Mouse (Mus musculus): ENCODE measurements around the gene Polg2. TPM values are rescaled to one million over a fixed set of nuclear protein-coding genes. Genes with fewer than 3 reads are reported as not detected.

Polg2 gene
- polyA plus RNA-seq, 1 experiment from 2014 or later, result 9.3 TPM

DNA sequence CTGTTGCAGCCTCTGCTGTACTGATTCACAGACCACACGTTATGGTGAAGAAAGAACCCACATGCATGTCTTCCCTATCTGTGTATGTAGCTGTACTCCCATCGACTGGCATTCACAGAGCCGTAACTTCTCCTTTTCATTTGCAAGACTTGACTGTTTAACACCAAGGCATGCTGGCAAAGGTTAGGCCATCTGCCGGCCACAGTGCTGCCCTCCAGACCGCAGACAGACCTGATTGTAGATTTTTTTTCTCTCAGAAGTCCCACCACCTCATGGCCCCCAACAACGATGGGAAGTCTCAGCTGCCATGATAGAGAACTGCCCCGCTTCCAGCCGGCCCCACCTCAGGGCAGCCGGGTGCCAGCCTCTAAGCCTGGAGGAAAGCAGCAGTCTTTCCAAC, 40.3 kb upstream of the Polg2 start:
- ATAC-seq (replicated peaks; ENCODE audit: low FRiP score) (no peak), DNase-seq (ENCODE audit: low spot score) (no peak)
- no peak overlapping the region for H3K9ac ChIP-seq (ENCODE audit: low read depth, low read length)
- H3K4me3 ChIP-seq (ENCODE audit: low read depth, low read length), result no peak overlapping the region
- H3K36me3 ChIP-seq (ENCODE audit: control insufficient read depth, insufficient read depth, low read length), result peaks cover 42% of the 10 kb centered on the region
- no peaks in the 10 kb centered on the region for H3K9me3 ChIP-seq (ENCODE audit: control insufficient read depth, low read length)
- no peaks in the 10 kb centered on the region for H3K4me1 ChIP-seq (replicated peaks; ENCODE audit: control insufficient read depth, insufficient read depth, low read length)
- no peak overlapping the region for H3K27ac ChIP-seq (ENCODE audit: low read depth, low read length)
- no peak overlapping the region for H3K4me2 ChIP-seq
- 84% methylated on average over 9 of the region's 9 CpGs for WGBS
- no peaks in the 10 kb centered on the region for H3K27me3 ChIP-seq (replicated peaks; ENCODE audit: control insufficient read depth, insufficient read depth, low read length)

DNA sequence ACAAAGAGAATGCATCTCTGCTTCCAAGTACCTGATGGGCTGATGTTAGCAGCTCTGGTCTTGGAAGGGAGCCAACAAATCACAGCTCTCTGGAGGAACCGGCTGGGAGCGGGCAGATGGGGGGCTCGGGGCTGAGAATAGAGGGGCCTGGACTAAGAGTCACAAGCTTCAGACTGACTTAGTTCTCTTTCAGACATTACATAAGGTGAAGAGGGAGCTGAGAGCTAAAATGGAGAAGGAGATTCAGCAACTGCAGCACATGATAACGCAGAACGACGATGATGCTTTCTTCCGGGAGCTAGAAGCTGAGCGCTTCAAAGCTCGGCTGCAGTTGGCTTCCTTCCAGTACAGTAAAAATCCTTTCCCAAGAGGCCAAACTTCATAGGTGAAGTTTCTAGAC, 39.0 kb upstream of the Polg2 start:
- WGBS, result 89% methylated on average over 9 of the region's 9 CpGs
- DNase-seq (ENCODE audit: low spot score) (no peak), ATAC-seq (replicated peaks; ENCODE audit: low FRiP score) (no peak)
- Histone ChIP-seq H3K36me3 (ENCODE audit: control insufficient read depth, insufficient read depth, low read length) (peaks cover 53% of the 10 kb centered on the region), H3K27ac (ENCODE audit: low read depth, low read length) (no peak overlapping the region), H3K9ac (ENCODE audit: low read depth, low read length) (no peak overlapping the region), H3K4me3 (ENCODE audit: low read depth, low read length) (no peak overlapping the region), H3K9me3 (ENCODE audit: control insufficient read depth, low read length) (no peaks in the 10 kb centered on the region), H3K4me1 (replicated peaks; ENCODE audit: control insufficient read depth, insufficient read depth, low read length) (0 out of 2 replicates have a peak, but pooled peaks cover 2% of the 10 kb centered on the region), H3K4me2 (no peak overlapping the region), H3K27me3 (replicated peaks; ENCODE audit: control insufficient read depth, insufficient read depth, low read length) (no peaks in the 10 kb centered on the region)

DNA sequence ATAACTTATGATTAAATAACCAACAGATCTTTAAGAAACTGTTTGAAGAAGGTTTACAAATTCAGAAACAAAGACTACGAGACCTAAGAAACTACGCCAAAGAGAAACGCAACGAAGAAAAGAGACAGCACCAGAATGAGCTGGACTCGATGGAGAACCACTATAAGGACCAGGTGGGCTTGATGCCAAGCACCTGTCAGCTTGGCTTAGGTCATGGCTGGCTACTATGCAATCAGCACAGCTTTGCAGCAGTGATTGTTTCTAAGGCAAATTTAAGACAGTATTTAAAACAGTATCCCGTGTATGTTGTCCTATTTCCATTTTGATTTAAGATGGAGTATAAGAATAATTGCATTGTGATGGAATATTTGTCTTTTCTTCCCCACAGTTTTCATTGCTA, 38.5 kb upstream of the Polg2 start:
- no peak overlapping the region for H3K9ac ChIP-seq (ENCODE audit: low read depth, low read length)
- no peak overlapping the region for H3K4me3 ChIP-seq (ENCODE audit: low read depth, low read length)
- H3K4me2 ChIP-seq, result no peak overlapping the region
- no peaks in the 10 kb centered on the region for H3K9me3 ChIP-seq (ENCODE audit: control insufficient read depth, low read length)
- ATAC-seq (replicated peaks; ENCODE audit: low FRiP score), result no peak
- H3K27ac ChIP-seq (ENCODE audit: low read depth, low read length), result no peak overlapping the region
- no peaks in the 10 kb centered on the region for H3K27me3 ChIP-seq (replicated peaks; ENCODE audit: control insufficient read depth, insufficient read depth, low read length)
- no peak for DNase-seq (ENCODE audit: low spot score)
- H3K4me1 ChIP-seq (replicated peaks; ENCODE audit: control insufficient read depth, insufficient read depth, low read length), result 0 out of 2 replicates have a peak, but pooled peaks cover 2% of the 10 kb centered on the region
- peaks cover 57% of the 10 kb centered on the region for H3K36me3 ChIP-seq (ENCODE audit: control insufficient read depth, insufficient read depth, low read length)
- 94% methylated on average over 6 of the region's 6 CpGs for WGBS

DNA sequence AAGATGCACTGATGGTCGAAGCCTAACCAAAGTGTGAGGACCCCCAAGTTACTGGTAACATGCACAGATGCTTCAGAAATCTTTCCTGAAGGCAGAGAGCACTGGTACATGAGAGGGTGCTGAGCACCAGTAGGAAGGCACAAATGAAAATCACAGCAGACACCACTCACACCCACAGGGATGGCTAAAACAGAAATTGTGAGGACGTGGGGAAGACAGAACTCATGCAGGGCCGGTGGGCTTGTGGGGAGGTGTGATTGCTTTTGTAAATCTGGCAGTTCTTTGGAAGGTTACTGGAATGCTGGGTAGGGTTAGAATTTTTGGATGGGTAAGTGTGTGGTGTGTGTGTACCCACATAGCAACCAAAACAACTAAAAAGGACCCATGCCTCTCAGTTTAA, 37.8 kb upstream of the Polg2 start:
- Histone ChIP-seq H3K36me3 (ENCODE audit: control insufficient read depth, insufficient read depth, low read length) (peaks cover 59% of the 10 kb centered on the region), H3K4me3 (ENCODE audit: low read depth, low read length) (no peak overlapping the region), H3K9me3 (ENCODE audit: control insufficient read depth, low read length) (no peaks in the 10 kb centered on the region), H3K4me2 (no peak overlapping the region), H3K9ac (ENCODE audit: low read depth, low read length) (no peak overlapping the region), H3K27me3 (replicated peaks; ENCODE audit: control insufficient read depth, insufficient read depth, low read length) (no peaks in the 10 kb centered on the region), H3K27ac (ENCODE audit: low read depth, low read length) (no peak overlapping the region), H3K4me1 (replicated peaks; ENCODE audit: control insufficient read depth, insufficient read depth, low read length) (0 out of 2 replicates have a peak, but pooled peaks cover 2% of the 10 kb centered on the region)
- no peak for DNase-seq (ENCODE audit: low spot score)
- 85% methylated on average over 3 of the region's 3 CpGs for WGBS
- no peak for ATAC-seq (replicated peaks; ENCODE audit: low FRiP score)

DNA sequence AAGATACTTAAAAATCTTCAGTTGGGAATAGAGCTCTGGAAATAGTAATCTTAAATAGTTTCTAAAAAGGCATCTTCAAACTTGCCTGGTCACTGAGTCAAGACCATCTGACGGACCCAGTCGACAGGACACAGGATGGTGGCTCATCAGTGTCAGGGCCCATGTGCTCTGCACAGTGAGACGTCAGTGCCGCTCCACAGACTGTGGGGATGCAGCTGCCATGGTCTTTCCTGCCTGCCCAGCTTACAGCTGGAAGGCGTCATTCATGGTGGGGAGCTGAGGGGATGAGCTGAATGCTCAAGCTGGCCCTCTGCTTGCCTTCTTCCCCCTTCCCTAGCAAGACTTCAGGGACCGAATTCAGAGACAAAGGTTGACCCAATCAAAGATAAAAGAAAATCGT, 37.0 kb upstream of the Polg2 start:
- DNase-seq (ENCODE audit: low spot score), result no peak
- Histone ChIP-seq H3K27me3 (replicated peaks; ENCODE audit: control insufficient read depth, insufficient read depth, low read length) (no peaks in the 10 kb centered on the region), H3K27ac (ENCODE audit: low read depth, low read length) (no peak overlapping the region), H3K4me1 (replicated peaks; ENCODE audit: control insufficient read depth, insufficient read depth, low read length) (0 out of 2 replicates have a peak, but pooled peaks cover 2% of the 10 kb centered on the region), H3K9ac (ENCODE audit: low read depth, low read length) (no peak overlapping the region), H3K36me3 (ENCODE audit: control insufficient read depth, insufficient read depth, low read length) (peaks cover 60% of the 10 kb centered on the region), H3K4me2 (no peak overlapping the region), H3K4me3 (ENCODE audit: low read depth, low read length) (no peak overlapping the region), H3K9me3 (ENCODE audit: control insufficient read depth, low read length) (no peaks in the 10 kb centered on the region)
- WGBS, result 83% methylated on average over 7 of the region's 7 CpGs
- ATAC-seq (replicated peaks; ENCODE audit: low FRiP score), result no peak

DNA sequence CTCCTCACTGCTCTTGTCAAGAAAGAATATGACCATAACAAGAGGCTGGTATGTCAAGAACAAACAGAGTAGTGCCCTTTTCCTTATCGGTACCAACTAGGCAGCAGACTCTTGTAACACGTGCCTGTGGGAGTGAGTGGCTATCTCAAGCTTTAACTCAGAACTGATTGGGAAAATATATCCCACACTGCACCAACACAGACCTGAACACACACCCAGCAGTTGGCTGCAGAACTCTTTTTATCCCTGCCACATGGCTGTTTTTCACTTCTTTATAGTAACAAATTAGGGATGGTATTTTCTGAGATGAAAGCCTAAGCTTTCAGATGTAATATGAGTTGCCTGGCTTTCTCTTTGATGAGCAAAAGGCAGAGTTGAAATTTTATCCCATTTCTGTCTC, 36.4 kb upstream of the Polg2 start:
- H3K4me1 ChIP-seq (replicated peaks; ENCODE audit: control insufficient read depth, insufficient read depth, low read length), result 0 out of 2 replicates have a peak, but pooled peaks cover 2% of the 10 kb centered on the region
- H3K9me3 ChIP-seq (ENCODE audit: control insufficient read depth, low read length), result no peaks in the 10 kb centered on the region
- no peak overlapping the region for H3K4me3 ChIP-seq (ENCODE audit: low read depth, low read length)
- peaks cover 61% of the 10 kb centered on the region for H3K36me3 ChIP-seq (ENCODE audit: control insufficient read depth, insufficient read depth, low read length)
- 85% methylated on average over 2 of the region's 2 CpGs for WGBS
- ATAC-seq (replicated peaks; ENCODE audit: low FRiP score) (no peak), DNase-seq (ENCODE audit: low spot score) (no peak)
- H3K27ac ChIP-seq (ENCODE audit: low read depth, low read length), result no peak overlapping the region
- no peak overlapping the region for H3K9ac ChIP-seq (ENCODE audit: low read depth, low read length)
- no peaks in the 10 kb centered on the region for H3K27me3 ChIP-seq (replicated peaks; ENCODE audit: control insufficient read depth, insufficient read depth, low read length)
- no peak overlapping the region for H3K4me2 ChIP-seq

DNA sequence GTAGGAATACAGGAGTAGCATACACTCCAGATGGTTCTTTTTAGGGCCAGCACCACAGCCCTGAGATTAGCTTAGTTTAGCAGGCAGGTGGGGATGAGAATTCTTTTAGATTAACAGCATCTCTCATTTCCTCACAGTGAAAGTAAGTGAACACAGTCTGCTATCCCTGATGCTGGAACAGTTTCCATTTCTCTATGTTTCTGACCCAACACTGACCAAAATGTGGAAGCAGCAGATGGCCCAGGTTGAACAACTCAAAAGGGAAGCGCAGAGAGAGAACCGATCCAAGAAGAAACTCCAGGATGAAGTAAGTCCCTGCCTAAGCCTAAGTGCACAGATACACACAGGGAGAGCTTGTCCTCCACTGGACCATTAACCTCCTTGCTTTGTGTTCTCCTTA, 36.0 kb upstream of the Polg2 start:
- H3K9ac ChIP-seq (ENCODE audit: low read depth, low read length), result no peak overlapping the region
- 0 out of 2 replicates have a peak, but pooled peaks cover 2% of the 10 kb centered on the region for H3K4me1 ChIP-seq (replicated peaks; ENCODE audit: control insufficient read depth, insufficient read depth, low read length)
- ATAC-seq (replicated peaks; ENCODE audit: low FRiP score) (no peak), DNase-seq (ENCODE audit: low spot score) (no peak)
- H3K27ac ChIP-seq (ENCODE audit: low read depth, low read length), result no peak overlapping the region
- no peaks in the 10 kb centered on the region for H3K9me3 ChIP-seq (ENCODE audit: control insufficient read depth, low read length)
- H3K4me3 ChIP-seq (ENCODE audit: low read depth, low read length), result no peak overlapping the region
- H3K4me2 ChIP-seq, result no peak overlapping the region
- H3K36me3 ChIP-seq (ENCODE audit: control insufficient read depth, insufficient read depth, low read length), result peaks cover 62% of the 10 kb centered on the region
- 94% methylated on average over 2 of the region's 2 CpGs for WGBS
- no peaks in the 10 kb centered on the region for H3K27me3 ChIP-seq (replicated peaks; ENCODE audit: control insufficient read depth, insufficient read depth, low read length)

DNA sequence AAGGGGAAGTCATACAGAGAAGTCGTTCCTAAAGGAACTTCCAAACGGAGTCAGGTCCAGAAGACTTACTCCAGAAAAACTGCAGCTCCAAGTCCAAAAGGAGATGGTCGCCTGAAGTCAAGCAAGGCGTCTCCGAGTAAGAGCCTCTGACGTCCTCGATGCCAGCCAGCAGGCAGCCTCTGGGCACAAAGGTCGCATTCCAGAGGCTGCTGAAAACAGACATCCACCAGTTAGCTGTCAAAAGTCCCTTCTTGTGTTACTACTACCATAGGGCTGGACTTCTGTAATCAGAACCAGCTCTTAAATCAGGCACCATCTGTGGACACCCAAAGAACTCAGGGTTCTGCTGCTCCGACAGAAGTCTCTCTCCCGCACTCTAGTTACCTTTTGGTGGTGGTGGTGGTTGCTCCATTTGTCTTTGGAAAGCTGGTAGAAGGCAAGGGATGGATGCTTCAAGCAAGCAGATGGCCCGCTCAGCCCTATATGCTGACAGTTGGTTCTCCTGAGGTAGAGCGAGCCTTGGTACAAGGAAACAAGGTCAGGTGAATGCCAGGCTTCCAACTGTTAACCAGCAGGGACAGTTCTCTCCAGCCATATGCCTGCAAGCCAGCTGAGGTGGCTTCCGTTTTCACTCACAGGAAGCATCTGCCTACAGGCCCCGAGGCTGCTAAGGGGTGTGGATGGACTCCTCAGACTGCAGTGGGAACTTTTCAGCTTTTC, 35.4 kb upstream of the Polg2 start:
- no peaks in the 10 kb centered on the region for H3K27me3 ChIP-seq (replicated peaks; ENCODE audit: control insufficient read depth, insufficient read depth, low read length)
- H3K4me3 ChIP-seq (ENCODE audit: low read depth, low read length), result no peak overlapping the region
- no peak for ATAC-seq (replicated peaks; ENCODE audit: low FRiP score)
- H3K4me1 ChIP-seq (replicated peaks; ENCODE audit: control insufficient read depth, insufficient read depth, low read length), result 0 out of 2 replicates have a peak, but pooled peaks cover 2% of the 10 kb centered on the region
- DNase-seq (ENCODE audit: low spot score), result no peak
- H3K9me3 ChIP-seq (ENCODE audit: control insufficient read depth, low read length), result no peaks in the 10 kb centered on the region
- no peak overlapping the region for H3K9ac ChIP-seq (ENCODE audit: low read depth, low read length)
- H3K4me2 ChIP-seq, result no peak overlapping the region
- H3K36me3 ChIP-seq (ENCODE audit: control insufficient read depth, insufficient read depth, low read length), result peaks cover 65% of the 10 kb centered on the region
- 82% methylated on average over 14 of the region's 14 CpGs for WGBS
- no peak overlapping the region for H3K27ac ChIP-seq (ENCODE audit: low read depth, low read length)

Data from liver, embryonic 11.5 days (tissue).